Comparison of ENCODE assay signal across 8 mouse cellular contexts in the genomic region with DNA sequence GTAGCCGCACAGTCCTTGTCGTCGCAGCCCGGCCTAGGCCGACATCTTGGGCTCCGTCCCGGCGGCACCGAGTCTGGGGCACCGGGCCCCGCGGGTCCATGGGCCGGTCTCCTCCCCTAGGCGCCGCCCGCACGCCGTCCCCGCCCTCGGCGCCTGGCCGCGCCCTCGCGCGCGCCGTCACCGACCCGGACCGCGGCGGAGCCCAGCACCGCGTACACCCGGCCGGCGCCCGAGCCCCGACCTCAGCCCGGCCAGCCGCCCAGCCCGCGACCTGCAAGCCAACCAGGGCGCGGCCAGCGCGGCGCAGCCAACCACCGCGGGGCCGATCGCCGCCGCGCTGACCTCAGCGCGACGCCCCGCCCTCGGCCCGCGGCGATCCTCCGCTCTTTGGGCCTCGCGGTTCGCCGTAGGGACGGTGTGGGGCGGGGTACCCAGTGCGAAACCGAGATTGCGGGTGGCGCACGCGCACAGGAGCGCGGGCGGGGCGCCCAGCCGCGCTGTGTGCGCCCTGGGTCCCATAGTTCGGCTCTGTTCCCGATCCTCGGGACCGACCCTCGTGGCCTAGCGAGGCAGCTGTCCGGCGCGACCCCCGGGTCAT. TPM values are rescaled to one million over a fixed set of nuclear protein-coding genes. Genes with fewer than 3 reads are reported as not detected.
DNase-seq lines count a peak whose midpoint lies in the region; ATAC-seq and TF ChIP-seq lines count a peak whose summit lies in the region.

Gene Cdc42bpb, minus strand, starts transcription at position 343 of the 598 bp plus-strand sequence.

- WGBS in forebrain, embryonic 16.5 days, result 0% methylated on average over 94 of the region's 94 CpGs
- under 1% methylated on average over 76 of the region's 94 CpGs for WGBS in neural tube, embryonic 15.5 days

- H3K9ac ChIP-seq in forebrain, embryonic 16.5 days (replicated peaks; ENCODE audit: low read depth, low read length), result peak within 1 kb of the TSS; percentile 80
- peak within 1 kb of the TSS; percentile 96 for H3K9ac ChIP-seq in neural tube, embryonic 15.5 days (replicated peaks)

- ATAC-seq in cerebellum, adult (ENCODE audit: insufficient number of reproducible peaks, low FRiP score, low TSS enrichment), result peak; percentile 92
- ATAC-seq in forebrain, embryonic 16.5 days, result peak; percentile 95
- peak; percentile 96 for ATAC-seq in neural tube, embryonic 15.5 days (ENCODE audit: low FRiP score)

- peaks cover 44% of the 10 kb centered on the region for H3K4me1 ChIP-seq in E14TG2a.4 (replicated peaks; ENCODE audit: low read depth, low read length)
- peaks cover 32% of the 10 kb centered on the region for H3K4me1 ChIP-seq in forebrain, embryonic 16.5 days (replicated peaks; ENCODE audit: control insufficient read depth, insufficient read depth, low read length)
- peaks cover 37% of the 10 kb centered on the region for H3K4me1 ChIP-seq in neural tube, embryonic 15.5 days

- peak; percentile 92 for DNase-seq in heart, postnatal 25 days (ENCODE audit: low spot score)
- DNase-seq in layer of hippocampus, adult 18-20 months (ENCODE audit: low spot score in 2 of 2), result peak; percentile 91 to 96
- DNase-seq in lung, adult 18-20 months, result peak; percentile 93 to 94
- peak; percentile 89 for DNase-seq in testis, postnatal 14 days (ENCODE audit: low spot score)

- H3K4me3 ChIP-seq in E14TG2a.4 (replicated peaks; ENCODE audit: low read length), result peak within 1 kb of the TSS; percentile 94
- H3K4me3 ChIP-seq in forebrain, embryonic 16.5 days (replicated peaks; ENCODE audit: low read length), result peak within 1 kb of the TSS; percentile 88
- peak within 1 kb of the TSS; percentile 78 for H3K4me3 ChIP-seq in neural tube, embryonic 15.5 days (replicated peaks)

- H3K36me3 ChIP-seq in E14TG2a.4 (ENCODE audit: insufficient read depth, low read length), result no peaks in the 10 kb centered on the region
- no peaks in the 10 kb centered on the region for H3K36me3 ChIP-seq in forebrain, embryonic 16.5 days (ENCODE audit: control insufficient read depth, insufficient read depth)
- H3K36me3 ChIP-seq in neural tube, embryonic 15.5 days, result no peaks in the 10 kb centered on the region

- intact Hi-C loops in heart, postnatal 25 days (cut with DNase I), result no loop called here

- H3K4me2 ChIP-seq in forebrain, embryonic 16.5 days (ENCODE audit: low read length), result peak within 1 kb of the TSS; percentile 79
- H3K4me2 ChIP-seq in neural tube, embryonic 15.5 days, result peak within 1 kb of the TSS; percentile 84

- H3K9me3 ChIP-seq in E14TG2a.4 (ENCODE audit: low read length), result no peaks in the 10 kb centered on the region
- H3K9me3 ChIP-seq in forebrain, embryonic 16.5 days (ENCODE audit: control insufficient read depth, low read length), result no peaks in the 10 kb centered on the region
- H3K9me3 ChIP-seq in neural tube, embryonic 15.5 days (replicated peaks), result no peaks in the 10 kb centered on the region

- H3K27me3 ChIP-seq in E14TG2a.4 (ENCODE audit: insufficient read depth, low read length), result peaks cover 15% of the 10 kb centered on the region
- no peaks in the 10 kb centered on the region for H3K27me3 ChIP-seq in forebrain, embryonic 16.5 days (replicated peaks; ENCODE audit: control insufficient read depth, insufficient read depth, low read length)
- no peaks in the 10 kb centered on the region for H3K27me3 ChIP-seq in neural tube, embryonic 15.5 days (replicated peaks)

- no peak for TF ChIP-seq CTCF in E14TG2a.4 (conservative IDR thresholded peaks at IDR 0.05; ENCODE audit: low read length)

- peak within 1 kb of the TSS; percentile 92 for H3K27ac ChIP-seq in forebrain, embryonic 16.5 days (ENCODE audit: low read length)
- H3K27ac ChIP-seq in neural tube, embryonic 15.5 days (replicated peaks), result peak within 1 kb of the TSS; percentile 95

RNA-seq across cellular contexts. Expression of gene Cdc42bpb, which starts in this region (rescaled TPM):
- 33.6 and 39.9 TPM in 2 replicates for polyA plus RNA-seq in forebrain, embryonic 16.5 days (2015; fragmentation: Nextera tagmentation; extraction: Ambion mirVana)
- total RNA-seq in heart, postnatal 25 days (2021), result 10 to 100 TPM; 57.5 to 60.2 TPM
- total RNA-seq in layer of hippocampus, adult 18-20 months (2021), result 100 to 1,000 TPM; 119 to 124 TPM
- polyA plus RNA-seq in neural tube, embryonic 15.5 days (2015; fragmentation: Nextera tagmentation; extraction: Ambion mirVana), result 30.2 and 33.7 TPM in 2 replicates

Comparison
In these comparisons a context has a peak if more than half of its experiments do, and no peak if none do; other contexts are left out.
1. Peak in every context shown above with its lines: DNase-seq, ATAC-seq, H3K4me3 ChIP-seq and H3K27ac ChIP-seq.